Mouse (Mus musculus) intestine, embryonic 16.5 days (tissue): Measurements from ENCODE around the gene Itga6. TPM values are rescaled to one million over a fixed set of nuclear protein-coding genes. Genes with fewer than 3 reads are reported as not detected.
"Not testable (repeated sequence)": the region's sequence is repeated elsewhere in the genome, so short reads cannot be mapped to it uniquely, and the experiment has no call there.

ENCODE experiments used
- ATAC-seq: fragments of 200-750 bp; cut with Nextera tagmentation; 2 replicates; pipeline ENCODE4 v1.8.0; 2017; ENCODE audit warnings: moderate TSS enrichment, moderate library complexity
- H3K27ac ChIP-seq: fragments of 300-500 bp; sonication (generic); 2 replicates; pipeline ENCODE4 v1.5.1; 2014; ENCODE audit warnings: mild to moderate bottlenecking, low read length
- H3K27me3 ChIP-seq: fragments of 300-500 bp; sonication (generic); replicated peaks from 2 replicates; pipeline ENCODE4 v1.6.1; 2014; ENCODE audit warnings: low read length, control low read depth, mixed read lengths; ENCODE audit not compliant: control insufficient read depth, insufficient read depth
- H3K36me3 ChIP-seq: fragments of 300-500 bp; sonication (generic); 2 replicates; pipeline ENCODE4 v1.6.1; 2014; ENCODE audit warnings: low read length, control low read depth; ENCODE audit not compliant: control insufficient read depth, insufficient read depth
- H3K4me1 ChIP-seq: fragments of 300-500 bp; sonication (generic); 2 replicates; pipeline ENCODE4 v1.6.1; 2014; ENCODE audit warnings: low read length, control low read depth, mixed read lengths; ENCODE audit not compliant: control insufficient read depth, insufficient read depth
- H3K4me2 ChIP-seq: fragments of 300-500 bp; sonication (generic); 2 replicates; pipeline ENCODE4 v1.6.1; 2014; ENCODE audit warnings: low read depth, low read length, control low read depth
- H3K4me3 ChIP-seq: fragments of 300-500 bp; sonication (generic); 2 replicates; pipeline ENCODE4 v1.5.1; 2014; ENCODE audit warnings: mild to moderate bottlenecking, low read length
- H3K9ac ChIP-seq: fragments of 300-500 bp; sonication (generic); 2 replicates; pipeline ENCODE4 v1.6.1; 2014; ENCODE audit warnings: low read depth, low read length
- H3K9me3 ChIP-seq: fragments of 300-500 bp; sonication (generic); 2 replicates; pipeline ENCODE4 v1.6.1; 2016; ENCODE audit warnings: low read length, control low read depth; ENCODE audit not compliant: control insufficient read depth
- WGBS: fragments of 180-500 bp; shearing (Covaris S2); extraction: QIAGEN DNeasy Blood & Tissue Kit; methylation state at CpG from one replicate; pipeline ENCODE4 v1.1.7; 2014; 5-methylcytosine and 5-hydroxymethylcytosine counted together
- polyA plus RNA-seq: library from polyadenylated mRNA; unstranded; fragments of >200 nt; fragmentation: Nextera tagmentation; extraction: Ambion mirVana; gene quantifications from 2 replicates; pipeline ENCODE4 v1.2.1, GENCODE M21; 2015

Gene Itga6
- polyA plus RNA-seq, 1 experiment from 2014 or later = 22.6 TPM

DNA sequence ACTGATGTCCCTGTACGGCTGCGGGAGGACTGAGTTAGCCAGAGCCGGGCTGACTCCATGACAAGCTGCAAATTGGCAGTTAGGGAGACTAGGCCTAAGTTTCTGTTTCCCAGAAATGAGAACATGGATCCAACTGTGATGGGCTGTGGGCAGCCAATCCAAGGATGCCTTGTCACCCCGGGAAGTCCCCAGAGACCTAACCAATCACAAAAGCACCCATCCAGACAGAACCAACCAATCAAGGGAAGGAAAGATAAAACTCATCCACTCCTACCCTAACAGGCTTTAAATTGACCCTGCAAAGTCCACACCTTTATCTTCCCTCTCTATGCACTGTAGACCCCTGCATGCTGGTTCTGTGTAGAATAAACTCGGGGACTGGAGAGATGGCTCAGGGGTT, 31.0 kb upstream of the Itga6 start:
- Histone ChIP-seq H3K27me3 (no peaks in the 10 kb centered on the region), H3K36me3 (no peaks in the 10 kb centered on the region), H3K4me3 (no peak overlapping the region), H3K27ac (no peak overlapping the region), H3K9ac (no peak overlapping the region), H3K9me3 (no peaks in the 10 kb centered on the region), H3K4me2 (no peak overlapping the region), H3K4me1 (no peaks in the 10 kb centered on the region)
- 92% methylated on average over 5 of the region's 5 CpGs for WGBS
- no peak for ATAC-seq

DNA sequence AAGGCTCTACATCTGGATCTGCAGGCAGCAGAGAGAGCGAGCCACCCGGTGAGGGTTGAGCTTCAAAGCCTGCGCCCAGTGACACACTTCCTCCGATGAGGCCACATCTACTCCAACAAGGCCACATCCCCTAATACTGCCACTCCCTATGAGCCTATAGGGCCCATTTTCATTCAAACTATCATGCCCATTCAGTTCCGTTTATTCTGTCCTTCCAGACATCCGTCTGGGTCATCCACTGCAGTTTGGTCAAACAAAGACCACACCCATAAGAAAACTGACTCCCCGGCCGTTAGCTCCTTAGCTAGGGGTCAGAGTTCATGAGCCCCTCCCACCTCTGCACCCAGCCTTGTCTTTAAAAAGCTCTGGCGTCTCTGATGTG, 26.4 kb upstream of the Itga6 start:
- Histone ChIP-seq H3K27ac (no peak overlapping the region), H3K4me3 (no peak overlapping the region), H3K9ac (no peak overlapping the region), H3K27me3 (no peaks in the 10 kb centered on the region), H3K4me2 (no peak overlapping the region), H3K36me3 (no peaks in the 10 kb centered on the region), H3K9me3 (no peaks in the 10 kb centered on the region), H3K4me1 (no peaks in the 10 kb centered on the region)
- ATAC-seq = peak; percentile 56
- 38% methylated on average over 9 of the region's 9 CpGs for WGBS

DNA sequence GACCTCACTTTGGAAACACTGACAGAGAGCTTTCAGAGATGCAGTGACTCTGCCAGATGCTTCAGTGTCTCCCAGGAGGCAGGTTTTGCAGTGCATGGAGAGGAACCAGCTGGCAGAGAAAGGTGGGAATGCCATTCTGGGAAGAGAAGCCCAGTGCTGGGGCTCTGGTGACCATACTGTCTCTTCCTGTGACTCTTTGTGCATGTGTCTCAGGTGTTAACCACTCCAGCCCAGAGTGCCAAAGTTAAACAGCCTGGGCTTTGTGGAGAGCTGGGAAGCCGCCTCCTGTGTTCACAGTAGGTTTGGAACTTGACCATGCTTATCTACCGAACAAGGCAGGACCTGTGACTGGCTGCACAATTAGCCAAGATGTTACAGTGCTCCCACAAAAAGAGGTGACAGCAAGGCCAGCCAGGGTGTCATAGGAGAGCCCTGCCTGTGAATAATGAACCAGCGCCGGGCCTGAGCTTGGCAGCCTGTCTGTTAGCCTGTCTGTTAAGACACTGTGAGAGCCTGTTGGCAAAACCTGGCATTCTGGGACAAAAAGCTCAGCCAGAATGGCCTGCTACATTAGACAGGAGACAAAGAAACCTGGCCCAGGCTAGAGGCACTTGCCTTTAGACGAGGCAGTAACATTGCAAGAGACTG, 25.9 kb upstream of the Itga6 start:
- no peaks in the 10 kb centered on the region for H3K4me1 ChIP-seq
- no peaks in the 10 kb centered on the region for H3K27me3 ChIP-seq
- H3K27ac ChIP-seq = no peak overlapping the region
- no peak overlapping the region for H3K9ac ChIP-seq
- WGBS = 57% methylated on average over 5 of the region's 5 CpGs
- no peak overlapping the region for H3K4me3 ChIP-seq
- peak; percentile 66 for ATAC-seq
- H3K9me3 ChIP-seq = no peaks in the 10 kb centered on the region
- H3K36me3 ChIP-seq = no peaks in the 10 kb centered on the region
- no peak overlapping the region for H3K4me2 ChIP-seq

DNA sequence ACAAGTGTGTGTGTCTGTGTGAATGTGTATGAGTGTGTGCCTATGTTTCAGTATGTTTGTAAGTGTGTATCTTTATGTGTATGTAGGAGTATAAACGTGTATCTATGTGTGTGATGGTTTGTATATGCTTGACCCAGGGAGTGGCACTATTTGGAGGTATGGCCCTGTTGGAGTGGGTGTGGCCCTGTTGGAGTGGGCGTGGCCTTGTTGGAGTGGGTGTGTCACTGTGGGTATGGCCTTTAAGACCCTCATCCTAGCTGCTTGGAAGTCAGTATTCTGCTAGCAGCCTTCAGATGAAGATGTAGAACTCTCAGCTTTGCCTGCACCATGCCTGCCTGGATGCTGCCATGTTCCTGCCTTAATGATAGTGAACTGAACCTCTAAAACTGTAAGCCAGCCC, 24.9 kb upstream of the Itga6 start:
- 52% methylated on average over 2 of the region's 2 CpGs for WGBS
- not testable (repeated sequence) for H3K4me2 ChIP-seq, ATAC-seq, H3K4me1 ChIP-seq, H3K9ac ChIP-seq, H3K27ac ChIP-seq, H3K36me3 ChIP-seq, H3K9me3 ChIP-seq, H3K27me3 ChIP-seq, H3K4me3 ChIP-seq

DNA sequence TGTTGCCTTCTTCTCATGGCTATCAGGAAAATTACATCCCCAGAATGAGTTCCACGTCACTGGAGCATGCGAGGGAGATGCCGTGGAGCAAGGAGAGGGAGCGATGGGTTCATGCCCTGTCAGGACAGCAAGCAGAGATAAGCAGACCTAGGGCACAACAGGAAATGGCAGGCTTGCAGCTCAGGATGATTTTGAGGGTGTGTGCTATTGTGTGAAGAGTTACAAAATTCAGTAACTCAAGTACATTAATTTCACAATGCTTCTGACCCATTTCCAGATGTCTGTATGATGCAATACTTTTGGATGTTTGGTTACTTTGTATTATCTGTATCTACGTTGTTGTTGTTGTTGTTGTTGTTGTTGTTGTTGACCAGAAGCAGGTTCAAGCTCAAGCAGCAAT, 22.5 kb upstream of the Itga6 start:
- H3K9ac ChIP-seq = no peak overlapping the region
- no peak overlapping the region for H3K27ac ChIP-seq
- H3K4me3 ChIP-seq = no peak overlapping the region
- ATAC-seq = no peak
- H3K4me2 ChIP-seq = no peak overlapping the region
- WGBS = 75% methylated on average over 5 of the region's 5 CpGs
- no peaks in the 10 kb centered on the region for H3K36me3 ChIP-seq
- H3K4me1 ChIP-seq = no peaks in the 10 kb centered on the region
- H3K27me3 ChIP-seq = no peaks in the 10 kb centered on the region
- no peaks in the 10 kb centered on the region for H3K9me3 ChIP-seq

DNA sequence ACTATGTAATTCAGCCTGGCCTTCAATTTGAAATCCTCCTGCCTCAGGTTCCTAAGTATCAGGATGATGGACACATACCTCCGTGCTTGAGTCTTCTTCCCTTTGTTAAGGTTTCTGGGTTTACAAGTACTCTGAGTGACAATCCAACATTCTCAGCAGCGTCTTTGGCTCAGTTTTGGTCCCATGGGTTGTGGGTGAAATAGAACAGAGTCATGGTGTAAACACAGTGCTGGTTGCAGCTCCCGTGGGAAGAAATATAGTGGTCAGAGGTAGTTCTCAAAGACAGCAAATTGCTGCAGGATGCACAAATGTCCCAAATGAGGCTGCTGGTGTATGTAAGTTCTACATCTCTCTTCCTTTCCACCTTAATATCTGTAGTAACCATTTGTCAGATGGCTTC, 21.8 kb upstream of the Itga6 start:
- no peaks in the 10 kb centered on the region for H3K9me3 ChIP-seq
- H3K27ac ChIP-seq = no peak overlapping the region
- H3K36me3 ChIP-seq = no peaks in the 10 kb centered on the region
- ATAC-seq = no peak
- H3K27me3 ChIP-seq = no peaks in the 10 kb centered on the region
- H3K4me2 ChIP-seq = no peak overlapping the region
- H3K4me1 ChIP-seq = no peaks in the 10 kb centered on the region
- H3K4me3 ChIP-seq = no peak overlapping the region
- 66% methylated on average over 3 of the region's 3 CpGs for WGBS
- no peak overlapping the region for H3K9ac ChIP-seq

DNA sequence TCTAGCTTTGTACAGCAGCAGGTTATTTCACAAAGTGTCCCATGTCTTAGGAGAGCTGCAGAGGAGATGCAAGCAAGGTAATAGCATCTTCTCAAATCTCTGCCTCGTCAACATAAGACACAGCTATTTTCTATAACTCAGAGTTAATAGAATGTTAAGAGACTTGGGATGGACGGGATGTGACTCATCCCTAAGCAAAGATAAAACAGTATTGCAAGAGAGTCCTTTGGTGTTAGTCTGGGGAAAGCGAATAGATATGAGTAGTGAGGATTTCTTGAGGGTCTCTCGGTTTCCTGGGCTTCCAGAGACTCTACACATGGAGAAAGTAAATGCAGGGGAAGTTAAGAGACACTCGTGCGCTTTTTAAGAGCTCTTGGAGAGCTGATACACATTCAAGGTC, 21.4 kb upstream of the Itga6 start:
- 71% methylated on average over 6 of the region's 6 CpGs for WGBS
- Histone ChIP-seq H3K27me3 (no peaks in the 10 kb centered on the region), H3K4me2 (no peak overlapping the region), H3K4me1 (no peaks in the 10 kb centered on the region), H3K9ac (no peak overlapping the region), H3K36me3 (no peaks in the 10 kb centered on the region), H3K27ac (no peak overlapping the region), H3K4me3 (no peak overlapping the region), H3K9me3 (no peaks in the 10 kb centered on the region)
- ATAC-seq = no peak

DNA sequence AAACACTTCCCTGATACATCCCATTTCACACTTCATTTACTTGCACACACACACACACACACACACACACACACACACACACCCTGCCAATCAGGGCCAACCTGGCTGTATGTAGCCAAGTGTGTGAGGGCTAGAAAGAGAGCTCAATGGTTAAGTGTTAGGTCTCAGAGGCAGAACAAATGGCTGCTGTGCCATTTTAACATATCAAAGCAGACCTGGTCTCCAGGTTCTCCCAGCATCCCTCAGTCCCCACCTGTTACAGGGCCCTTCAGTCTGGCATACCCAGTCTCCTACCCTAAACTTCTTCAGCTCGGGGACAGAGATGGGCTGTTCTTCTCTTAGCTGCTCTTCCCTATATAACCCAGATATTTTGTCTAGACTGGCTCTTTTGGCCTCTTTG, 20.0 kb upstream of the Itga6 start:
- Histone ChIP-seq H3K36me3 (no peaks in the 10 kb centered on the region), H3K27me3 (no peaks in the 10 kb centered on the region), H3K9me3 (no peaks in the 10 kb centered on the region), H3K27ac (no peak overlapping the region), H3K4me3 (no peak overlapping the region), H3K4me1 (peaks cover 3% of the 10 kb centered on the region; the same call in 1 of the 2 replicates), H3K9ac (no peak overlapping the region), H3K4me2 (no peak overlapping the region)
- no peak for ATAC-seq
- WGBS = 67% methylated on average over 1 of the region's 1 CpGs

DNA sequence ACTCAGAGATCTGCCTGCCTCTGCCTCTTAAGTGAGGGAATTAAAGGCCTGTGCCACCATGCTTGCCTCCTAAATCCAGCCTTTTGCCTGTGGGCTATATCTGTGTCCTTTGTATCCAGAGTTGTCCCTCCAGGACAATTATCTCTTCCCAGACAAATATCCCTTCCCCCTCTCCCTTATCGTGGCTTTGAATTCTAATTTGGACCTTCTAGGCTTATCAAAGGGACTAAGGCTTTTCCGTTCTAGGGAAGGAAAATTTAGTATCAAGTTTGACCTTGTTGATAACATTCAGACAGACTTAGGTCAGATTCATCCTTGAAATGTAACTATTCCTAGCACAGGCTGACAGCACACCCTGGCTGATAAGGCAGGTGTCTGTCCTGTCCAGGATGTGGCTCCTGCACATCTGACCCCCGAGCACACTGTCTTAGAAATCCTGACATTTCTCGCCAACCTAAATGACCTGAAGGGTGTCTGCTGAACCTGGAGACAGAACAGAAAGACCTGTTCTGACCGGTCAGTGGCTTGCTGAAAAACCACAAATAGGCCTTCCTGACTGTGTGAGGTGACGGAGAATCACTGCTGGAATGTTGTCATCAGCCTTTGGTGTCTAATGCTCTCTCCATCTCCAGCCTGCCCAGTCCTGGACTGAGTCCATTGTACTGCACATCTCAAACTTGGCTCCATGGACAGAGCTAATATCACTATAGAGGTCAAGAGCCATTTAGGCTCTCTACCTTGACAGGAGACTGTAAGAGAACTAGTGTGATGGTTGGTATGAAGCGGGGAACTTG, 18.3 kb upstream of the Itga6 start:
- WGBS = 82% methylated on average over 7 of the region's 7 CpGs
- no peak overlapping the region for H3K4me3 ChIP-seq
- H3K4me1 ChIP-seq = peaks cover 6% of the 10 kb centered on the region; the same call in 1 of the 2 replicates
- no peaks in the 10 kb centered on the region for H3K36me3 ChIP-seq
- ATAC-seq = no peak
- H3K27ac ChIP-seq = no peak overlapping the region
- H3K9ac ChIP-seq = no peak overlapping the region
- H3K27me3 ChIP-seq = no peaks in the 10 kb centered on the region
- no peak overlapping the region for H3K4me2 ChIP-seq
- H3K9me3 ChIP-seq = no peaks in the 10 kb centered on the region
